In genomic region chr19:28196881-28197280, GRCm38 (mm10) we compare ENCODE assay signal across 18 mouse cellular contexts.
DNase-seq lines count a peak whose midpoint lies in the region.
"Had no signal": no experiment of that assay in that cellular context is flagged by ENCODE, and none has a peak within 500 bp of the region (broad histone marks: within the 10 kb centered on the region; RNA-seq: fewer than 3 reads in every experiment).

No protein-coding gene starts in this region.

- no peaks in the 10 kb centered on the region for H3K27me3 ChIP-seq in limb, embryonic 10.5 days (ENCODE audit: low read depth, poor library complexity, severe bottlenecking)
- H3K27me3 ChIP-seq: embryonic facial prominence, embryonic 12.5 days; forebrain, embryonic 13.5 days; forebrain, embryonic 15.5 days had no signal

- WGBS in limb, embryonic 10.5 days, result 94% methylated on average over 5 of the region's 5 CpGs

- H3K9me3 ChIP-seq in limb, embryonic 10.5 days (replicated peaks), result 0 out of 2 replicates have a peak, but pooled peaks cover 3% of the 10 kb centered on the region
- H3K9me3 ChIP-seq: embryonic facial prominence, embryonic 10.5 days; embryonic facial prominence, embryonic 12.5 days; forebrain, embryonic 15.5 days had no signal

- peak; percentile 23 for DNase-seq in kidney, adult 18-20 months
- DNase-seq in kidney, postnatal 4 days, result no peak
- peak; percentile 27 to 37 for DNase-seq in kidney, adult 8-10 months
- DNase-seq in kidney, postnatal 25 days, result no peak
- DNase-seq in limb, embryonic 10.5 days (ENCODE audit: low spot score), result peak; percentile 17
- DNase-seq in adrenal gland, postnatal 10 days, result no peak
- DNase-seq: adrenal gland, adult 2 months; adrenal gland, postnatal 14 days; adrenal gland, postnatal 36 days; cerebellum, adult 11-12 months; cerebellum, adult 2 months; cerebellum, adult 9-10 months; cerebellum, postnatal 10 days; cerebellum, postnatal 25 days had no signal

- H3K4me3 ChIP-seq in limb, embryonic 10.5 days, result no peak overlapping the region
- H3K4me3 ChIP-seq: embryonic facial prominence, embryonic 10.5 days; embryonic facial prominence, embryonic 12.5 days; forebrain, embryonic 13.5 days; forebrain, embryonic 15.5 days had no signal

- no peak overlapping the region for H3K27ac ChIP-seq in limb, embryonic 10.5 days
- H3K27ac ChIP-seq: embryonic facial prominence, embryonic 10.5 days; embryonic facial prominence, embryonic 12.5 days; forebrain, embryonic 13.5 days; forebrain, embryonic 15.5 days had no signal

- H3K36me3 ChIP-seq in limb, embryonic 10.5 days, result no peaks in the 10 kb centered on the region
- H3K36me3 ChIP-seq: embryonic facial prominence, embryonic 10.5 days; embryonic facial prominence, embryonic 12.5 days; forebrain, embryonic 15.5 days had no signal

- H3K4me1 ChIP-seq in limb, embryonic 10.5 days, result 0 out of 2 replicates have a peak, but pooled peaks cover 1% of the 10 kb centered on the region
- H3K4me1 ChIP-seq: embryonic facial prominence, embryonic 10.5 days had no signal

Comparison
In these comparisons a context has a peak if more than half of its experiments do, and no peak if none do; other contexts are left out.
1. DNase-seq: peak in kidney, adult 18-20 months (single experiment), kidney, adult 8-10 months (2 of 2) and limb, embryonic 10.5 days (single experiment); none in kidney, postnatal 4 days (0 of 2), kidney, postnatal 25 days (0 of 2) and adrenal gland, postnatal 10 days (single experiment).